Mouse (Mus musculus): ENCODE measurements around the gene Phox2a. TPM values are rescaled to one million over a fixed set of nuclear protein-coding genes. Genes with fewer than 3 reads are reported as not detected.

The Phox2a gene
- polyA plus RNA-seq (2017; shearing (Covaris generic)) = not detected

GRCm38 (mm10) chr7:101817861-101818401 is at the start of gene Phox2a:
Gene Phox2a, plus strand, starts transcription at chr7:101818313.

GRCm38 (mm10) chr7:101837606-101838471 is 19.7 kb downstream of the Phox2a start, which contains the start of gene Inppl1:
Gene Inppl1, minus strand, starts transcription at chr7:101838229.

GRCm38 (mm10) chr7:101857094-101857493 is 39.0 kb downstream of the Phox2a start, which contains the start of gene Folr2:
Gene Folr2, minus strand, starts transcription at chr7:101857194.

GRCm38 (mm10) chr7:101863415-101863814 is 45.3 kb downstream of the Phox2a start, which contains the start of gene Anapc15:
Gene Anapc15, plus strand, starts transcription at chr7:101863715.

GRCm38 (mm10) chr7:101870629-101871028 is 52.5 kb downstream of the Phox2a start, which contains the start of gene Folr1:
Gene Folr1, minus strand, starts transcription at chr7:101870788.

Other genes with a start within 250 kb of the Phox2a start
- 70.8 TPM for gene Art2b, start 232.7 kb upstream of the Phox2a start, polyA plus RNA-seq (2017; shearing (Covaris generic))
- 31.6 TPM for gene Clpb, start 154.7 kb upstream of the Phox2a start, polyA plus RNA-seq (2017; shearing (Covaris generic))
- 9.6 TPM for gene Inppl1, start 19.9 kb downstream of the Phox2a start, polyA plus RNA-seq (2017; shearing (Covaris generic))
- gene Folr2, start 38.9 kb downstream of the Phox2a start, polyA plus RNA-seq (2017; shearing (Covaris generic)) = not detected
- gene Anapc15, start 45.4 kb downstream of the Phox2a start, polyA plus RNA-seq (2017; shearing (Covaris generic)) = 31.1 TPM
- not detected for gene Folr1, start 52.5 kb downstream of the Phox2a start, polyA plus RNA-seq (2017; shearing (Covaris generic))
- 83.3 TPM for gene Lamtor1, start 87.6 kb downstream of the Phox2a start, polyA plus RNA-seq (2017; shearing (Covaris generic))
- 0.57 TPM for gene Tomt, start 88.0 kb downstream of the Phox2a start, polyA plus RNA-seq (2017; shearing (Covaris generic))
- 0.44 TPM for gene Lrrc51, start 115.6 kb downstream of the Phox2a start, polyA plus RNA-seq (2017; shearing (Covaris generic))
- gene Numa1, start 115.8 kb downstream of the Phox2a start, polyA plus RNA-seq (2017; shearing (Covaris generic)) = 138 TPM
- gene Il18bp, start 200.4 kb downstream of the Phox2a start, polyA plus RNA-seq (2017; shearing (Covaris generic)) = 3.2 TPM
- gene Rnf121, start 247.2 kb downstream of the Phox2a start, polyA plus RNA-seq (2017; shearing (Covaris generic)) = 20.0 TPM
- gene Xndc1, start 247.2 kb downstream of the Phox2a start, polyA plus RNA-seq (2017; shearing (Covaris generic)) = 27.8 TPM
- gene Xntrpc, start 247.4 kb downstream of the Phox2a start, polyA plus RNA-seq (2017; shearing (Covaris generic)) = 0.20 TPM

Measured in effector memory CD4-positive, alpha-beta T cell, adult 5 months (primary cell).